15 mouse cellular contexts compared by ENCODE assay signal in the genomic region with DNA sequence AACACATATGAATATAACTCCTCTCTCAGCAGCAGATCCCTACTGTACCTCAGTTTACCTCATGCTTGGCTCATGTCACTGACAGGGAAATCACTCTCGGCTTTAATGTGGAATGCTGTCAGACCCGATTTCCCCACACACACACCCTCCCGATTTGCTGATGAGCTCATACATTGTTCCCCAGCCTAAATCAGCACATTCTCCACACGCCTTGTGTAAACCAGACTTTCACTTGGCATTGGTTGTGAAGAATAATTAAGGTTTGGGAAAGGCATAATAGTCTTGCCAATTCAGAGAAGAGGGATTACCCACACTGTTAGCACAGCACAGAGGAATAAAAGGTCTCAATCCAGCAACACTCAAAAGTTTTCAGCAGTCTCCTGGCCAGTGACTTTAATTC.
DNase-seq lines count a peak whose midpoint lies in the region; ATAC-seq and TF ChIP-seq lines count a peak whose summit lies in the region.
"Had no signal": no experiment of that assay in that cellular context is flagged by ENCODE, and none has a peak within 500 bp of the region (broad histone marks: within the 10 kb centered on the region; RNA-seq: fewer than 3 reads in every experiment).

No protein-coding gene starts in this region.

- no peak overlapping the region for H3K4me3 ChIP-seq in hindbrain, embryonic 13.5 days
- H3K4me3 ChIP-seq in hindbrain, postnatal 0 days (ENCODE audit: low read length), result no peak overlapping the region
- no peak overlapping the region for H3K4me3 ChIP-seq in midbrain, embryonic 14.5 days (replicated peaks; ENCODE audit: low read depth, low read length)
- H3K4me3 ChIP-seq: heart, embryonic 13.5 days; myocyte had no signal

- in situ Hi-C loops in Patski (cut with MboI; ENCODE audit: low pct_unique_long_range_greater_than_20kb), result no loop called here

- POLR2A ChIA-PET in Patski (lab: Charles Lee), result no interaction called here

- H3K9ac ChIP-seq in hindbrain, embryonic 13.5 days, result no peak overlapping the region
- H3K9ac ChIP-seq in hindbrain, postnatal 0 days (replicated peaks; ENCODE audit: low read length), result no peak overlapping the region
- no peak overlapping the region for H3K9ac ChIP-seq in midbrain, embryonic 14.5 days (replicated peaks; ENCODE audit: low read length)
- H3K9ac ChIP-seq: heart, embryonic 13.5 days had no signal

- H3K9me3 ChIP-seq in hindbrain, embryonic 13.5 days, result no peaks in the 10 kb centered on the region
- no peaks in the 10 kb centered on the region for H3K9me3 ChIP-seq in hindbrain, postnatal 0 days (ENCODE audit: low read length)
- no peaks in the 10 kb centered on the region for H3K9me3 ChIP-seq in midbrain, embryonic 14.5 days (ENCODE audit: control insufficient read depth, low read length)
- H3K9me3 ChIP-seq: heart, embryonic 13.5 days had no signal

- H3K4me1 ChIP-seq in hindbrain, embryonic 13.5 days (replicated peaks), result no peaks in the 10 kb centered on the region
- H3K4me1 ChIP-seq in hindbrain, postnatal 0 days (ENCODE audit: insufficient read depth, low read length), result no peaks in the 10 kb centered on the region
- H3K4me1 ChIP-seq in midbrain, embryonic 14.5 days (ENCODE audit: control insufficient read depth, insufficient read depth, low read length), result 0 out of 2 replicates have a peak, but pooled peaks cover 3% of the 10 kb centered on the region

- H3K36me3 ChIP-seq in hindbrain, embryonic 13.5 days, result no peaks in the 10 kb centered on the region
- no peaks in the 10 kb centered on the region for H3K36me3 ChIP-seq in hindbrain, postnatal 0 days (ENCODE audit: insufficient read depth, low read length)
- H3K36me3 ChIP-seq in midbrain, embryonic 14.5 days (ENCODE audit: control insufficient read depth, insufficient read depth, low read length), result no peaks in the 10 kb centered on the region
- H3K36me3 ChIP-seq: heart, embryonic 13.5 days had no signal

- WGBS in hindbrain, embryonic 13.5 days, result 67% methylated on average over 4 of the region's 4 CpGs
- WGBS in hindbrain, postnatal 0 days, result 44% methylated on average over 4 of the region's 4 CpGs
- 35% methylated on average over 4 of the region's 4 CpGs for WGBS in midbrain, embryonic 14.5 days

- peak; percentile 36; the same call in 1 of the 2 replicates for ATAC-seq in hindbrain, embryonic 13.5 days (ENCODE audit: low FRiP score)
- no peak for ATAC-seq in hindbrain, postnatal 0 days
- ATAC-seq in Patski, result peak; percentile 73
- peak; percentile 44; the same call in 1 of the 2 replicates for ATAC-seq in midbrain, embryonic 14.5 days (ENCODE audit: low FRiP score, low TSS enrichment)
- ATAC-seq: inflammation-experienced regulatory T-cells, adult 6 months had no signal

- CTCF ChIA-PET in Patski (lab: Charles Lee), result interaction anchor here (1.2 to 1.7 kb wide), 3 partner anchors 12 to 23 kb away, joined by 3 to 4 read pairs (median 3); no protein-coding TSS in a partner anchor

- no peak for DNase-seq in hindbrain, postnatal 0 days (ENCODE audit: low spot score)
- DNase-seq in Patski (ENCODE audit: low read depth, low spot score), result no peak
- peak; percentile 46 for DNase-seq in fibroblast of lung, adult 2 months (ENCODE audit: low read depth)
- DNase-seq in midbrain, embryonic 14.5 days, result peak; percentile 27
- DNase-seq in embryo, embryonic 11 days, result no peak
- no peak for DNase-seq in kidney, adult 11 months
- no peak for DNase-seq in cerebellum, adult 18-20 months
- DNase-seq: adrenal gland, adult 2 months; gastrocnemius, postnatal 14 days; kidney, postnatal 10 days had no signal

- no peak for TF ChIP-seq CTCF in hindbrain, postnatal 0 days (IDR thresholded peaks at IDR 0.05; ENCODE audit: low read depth)
- TF ChIP-seq CTCF in Patski (IDR thresholded peaks at IDR 0.05), result no peak

- H3K27ac ChIP-seq in hindbrain, embryonic 13.5 days, result no peak overlapping the region
- H3K27ac ChIP-seq in hindbrain, postnatal 0 days, result no peak overlapping the region
- no peak overlapping the region for H3K27ac ChIP-seq in midbrain, embryonic 14.5 days (replicated peaks; ENCODE audit: low read depth, low read length)
- H3K27ac ChIP-seq: macrophage had no signal

- no peaks in the 10 kb centered on the region for H3K27me3 ChIP-seq in hindbrain, embryonic 13.5 days
- H3K27me3 ChIP-seq in hindbrain, postnatal 0 days (ENCODE audit: insufficient read depth, low read length), result no peaks in the 10 kb centered on the region
- no peaks in the 10 kb centered on the region for H3K27me3 ChIP-seq in Patski
- H3K27me3 ChIP-seq in midbrain, embryonic 14.5 days (ENCODE audit: control insufficient read depth, insufficient read depth, low read length), result no peaks in the 10 kb centered on the region

- no peak overlapping the region for H3K4me2 ChIP-seq in hindbrain, embryonic 13.5 days
- H3K4me2 ChIP-seq in hindbrain, postnatal 0 days (ENCODE audit: low read depth, low read length), result no peak overlapping the region
- no peak overlapping the region for H3K4me2 ChIP-seq in midbrain, embryonic 14.5 days (ENCODE audit: low read length)
- H3K4me2 ChIP-seq: heart, embryonic 13.5 days had no signal

Comparison
In these comparisons a context has a peak if more than half of its experiments do, and no peak if none do; other contexts are left out.
1. DNase-seq: peak in fibroblast of lung, adult 2 months (single experiment) and midbrain, embryonic 14.5 days (single experiment); none in hindbrain, postnatal 0 days (single experiment), Patski (single experiment), embryo, embryonic 11 days (single experiment), kidney, adult 11 months (single experiment) and cerebellum, adult 18-20 months (0 of 2).